Mouse (Mus musculus) bone marrow, adult 2 months (tissue): ENCODE measurements around the gene Gstm2.
"Not testable (repeated sequence)": the region's sequence is repeated elsewhere in the genome, so short reads cannot be mapped to it uniquely, and the experiment has no call there.

ENCODE experiments used
- CTCF ChIP-seq: fragments of 200-500 bp; IDR thresholded peaks from 2 replicates; pipeline ENCODE4 v1.5.1; 2011; ENCODE audit warnings: low read length, control low read depth; ENCODE audit not compliant: control insufficient read depth, insufficient read depth
- POLR2A ChIP-seq: fragments of 200-500 bp; IDR thresholded peaks from 2 replicates; pipeline ENCODE4 v1.6.1; 2011; ENCODE audit warnings: low read depth, mild to moderate bottlenecking, control low read depth, low read length, borderline replicate concordance; ENCODE audit not compliant: control insufficient read depth

DNA sequence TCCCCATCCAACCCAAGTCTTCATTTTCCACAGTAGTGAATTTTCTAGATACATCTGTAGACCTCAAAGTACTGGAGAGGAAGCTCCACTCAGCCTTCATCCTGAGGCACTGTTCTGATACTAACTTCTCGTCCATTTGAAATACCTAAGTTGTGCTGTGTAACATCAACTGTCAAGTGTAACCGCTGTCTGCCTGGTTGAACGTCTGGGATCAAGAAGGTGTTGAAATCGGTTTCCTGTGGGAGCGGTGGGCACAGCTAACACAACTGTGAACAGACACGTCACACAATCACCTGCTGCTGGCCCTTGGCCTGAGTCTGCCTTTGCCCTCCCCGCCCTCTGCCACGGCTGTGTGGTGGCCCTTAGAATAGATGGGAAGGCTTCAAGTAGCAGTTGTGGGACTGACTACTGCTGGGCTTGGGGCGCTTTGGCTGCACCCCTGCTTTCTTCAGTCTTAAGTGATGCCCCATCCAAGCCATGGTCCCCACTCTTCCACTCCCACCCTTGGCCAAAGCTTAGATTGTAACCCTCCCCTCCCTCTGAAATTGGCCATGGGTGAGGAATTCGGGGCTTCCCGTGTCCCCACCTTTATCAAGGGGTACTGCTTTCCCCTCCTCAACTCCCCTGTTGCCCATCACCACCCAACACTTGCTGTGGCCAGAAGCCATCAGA is 34.2 kb upstream of the Gstm2 start:
- not testable (repeated sequence) for TF ChIP-seq CTCF, POLR2A
